Mouse (Mus musculus): ENCODE results near the gene Ms4a1.
"Not testable (repeated sequence)": the region's sequence is repeated elsewhere in the genome, so short reads cannot be mapped to it uniquely, and the experiment has no call there.

The Ms4a1 gene

GRCm38 (mm10) chr19:11266052-11266845 lies at the start of gene Ms4a1:
Gene Ms4a1, minus strand, starts transcription at chr19:11266241.
- no peak for DNase-seq

GRCm38 (mm10) chr19:11314354-11314753 lies 48.3 kb upstream of the Ms4a1 start, which contains the start of gene Ms4a14:
Gene Ms4a14, minus strand, starts transcription at chr19:11314454.
- no peak for DNase-seq

GRCm38 (mm10) chr19:11308888-11309287 lies 42.8 kb upstream of the Ms4a1 start:
- no peak for DNase-seq

GRCm38 (mm10) chr19:11299529-11299928 lies 33.5 kb upstream of the Ms4a1 start:
- DNase-seq: not testable (repeated sequence)

- no peak for DNase-seq
Measured at GRCm38 (mm10) chr19:11298939-11299338, 32.9 kb upstream of the Ms4a1 start.

- not testable (repeated sequence) for DNase-seq
Measured at GRCm38 (mm10) chr19:11293616-11294015, 27.6 kb upstream of the Ms4a1 start.

DNA sequence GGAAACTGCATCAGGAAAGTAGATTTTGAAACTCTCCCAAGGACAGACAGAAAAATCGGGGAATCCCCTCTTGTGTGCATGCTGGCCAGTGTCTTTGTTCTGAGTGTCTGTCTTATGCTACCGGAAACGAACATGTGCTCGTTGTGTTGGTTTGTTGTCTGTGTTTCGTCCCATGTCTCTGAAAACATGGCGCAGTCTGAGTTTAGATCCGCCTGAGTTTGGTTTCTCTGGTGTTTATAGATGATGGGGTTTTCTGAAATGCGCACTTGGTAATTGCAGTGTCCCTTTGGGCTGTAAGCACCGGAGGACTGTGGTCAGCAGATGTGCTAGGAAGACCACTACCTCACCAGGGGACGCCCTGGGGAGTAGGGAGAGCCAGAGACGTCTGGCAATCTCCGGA lies 26.9 kb upstream of the Ms4a1 start:
- DNase-seq: peak; percentile 7 to 25

GRCm38 (mm10) chr19:11283773-11284172 lies 17.7 kb upstream of the Ms4a1 start, which contains the start of gene Ms4a5:
Gene Ms4a5, minus strand, starts transcription at chr19:11283873.
- no peak for DNase-seq

DNA sequence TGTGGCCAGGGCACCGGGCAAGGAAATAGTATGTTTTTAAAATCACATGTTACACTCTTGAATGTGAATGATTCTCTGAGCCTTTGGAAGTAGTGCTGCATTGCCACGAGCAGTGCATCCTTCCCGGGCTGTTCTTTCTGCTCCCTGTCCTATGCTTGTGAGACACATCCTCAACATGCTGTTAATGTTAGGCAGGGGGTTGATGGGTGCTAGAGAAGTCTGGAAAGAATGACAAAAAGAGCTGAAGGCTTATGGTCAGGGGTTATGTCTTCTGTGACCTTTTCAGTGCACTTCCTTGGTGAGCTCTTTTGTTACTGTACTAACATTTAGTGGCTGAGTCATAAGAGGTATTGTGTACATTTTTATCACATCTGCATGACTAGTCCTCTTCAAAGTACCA lies 14.2 kb upstream of the Ms4a1 start:
- DNase-seq: no peak

DNA sequence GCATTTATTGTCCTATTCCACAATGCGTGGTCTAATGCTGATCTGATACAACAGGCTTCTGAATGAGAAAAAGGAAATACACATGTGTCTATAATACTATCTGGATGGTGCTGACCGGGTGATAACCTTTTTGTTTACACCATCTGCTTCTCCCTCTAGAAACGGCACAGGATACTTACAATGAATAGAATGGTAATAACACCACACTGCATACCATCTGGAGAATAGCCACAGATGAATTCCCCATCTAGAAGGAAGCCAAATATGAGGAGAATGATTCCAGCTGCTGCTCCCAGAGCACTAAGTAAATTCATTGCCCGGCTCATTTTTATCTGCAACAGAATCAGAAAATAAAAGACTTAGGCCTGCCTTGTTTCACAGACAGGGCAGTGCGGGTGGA lies 10.4 kb upstream of the Ms4a1 start:
- no peak for DNase-seq

- no peak for DNase-seq
Measured at GRCm38 (mm10) chr19:11266956-11267355, 915 bp upstream of the Ms4a1 start.

DNA sequence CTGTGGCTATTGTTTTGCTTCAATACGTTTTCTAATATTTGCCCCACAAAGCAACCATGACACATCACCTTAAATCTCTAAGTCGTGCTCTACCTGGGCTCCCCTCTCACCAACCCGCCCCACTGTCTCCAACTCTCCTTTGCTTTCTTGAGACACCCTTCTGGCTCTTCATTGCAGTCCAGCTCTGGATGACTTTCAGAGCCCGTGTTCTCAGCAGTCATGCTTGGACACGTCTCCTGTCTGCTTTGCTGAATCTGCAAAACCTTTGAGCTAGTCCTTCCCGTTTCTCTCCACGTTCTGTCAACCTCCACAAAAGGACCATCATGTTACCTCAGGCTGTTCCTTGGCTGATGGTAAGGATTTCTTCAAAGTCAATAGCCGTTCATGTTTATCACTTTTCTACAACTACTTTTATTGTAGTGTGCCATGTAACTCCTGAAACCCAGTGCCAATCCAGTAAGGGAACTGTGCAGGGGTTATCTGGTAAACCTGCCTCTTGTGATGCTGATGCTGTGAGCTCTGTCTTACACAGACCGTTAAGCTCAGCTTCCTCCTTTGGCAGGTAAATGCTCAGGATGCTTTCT lies 1.3 kb downstream of the Ms4a1 start:
- DNase-seq: no peak

DNA sequence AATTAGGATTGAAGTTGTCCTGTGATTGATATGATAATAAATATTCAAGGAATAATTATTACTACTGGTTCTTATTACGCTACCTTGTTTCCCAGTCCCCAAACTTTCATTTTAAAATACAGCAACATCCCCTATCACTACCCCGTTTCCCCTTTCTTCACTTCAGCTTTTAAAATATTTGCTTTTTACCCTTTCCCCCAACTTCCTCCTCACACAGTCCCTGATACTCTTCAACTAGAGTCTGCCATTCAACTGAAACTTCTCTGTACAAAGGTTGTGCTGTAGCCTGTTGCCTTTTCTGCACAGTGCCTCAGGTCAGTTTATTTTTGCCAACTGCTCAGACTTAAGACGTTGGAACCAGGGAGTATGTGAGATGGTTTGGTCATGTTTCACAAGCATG lies 2.5 kb downstream of the Ms4a1 start:
- DNase-seq: no peak

DNA sequence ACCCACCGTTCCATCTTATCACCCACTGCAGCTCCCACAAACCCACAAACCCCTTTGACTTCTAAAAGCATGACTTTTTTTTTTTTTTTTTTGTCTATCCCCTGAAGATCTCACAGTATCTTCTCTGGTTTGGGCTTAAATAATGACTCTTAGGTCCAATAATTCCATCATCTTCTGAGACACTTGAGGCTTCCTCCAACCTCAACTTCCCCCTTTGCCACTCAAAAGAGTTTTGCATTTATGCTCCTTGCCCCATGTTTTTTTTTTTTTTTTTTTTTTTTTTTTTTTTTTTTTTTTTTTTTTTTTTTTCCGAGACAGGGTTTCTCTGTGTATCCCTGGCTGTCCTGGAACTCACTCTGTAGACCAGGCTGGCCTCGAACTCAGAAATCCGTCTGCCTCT lies 3.1 kb downstream of the Ms4a1 start:
- DNase-seq: not testable (repeated sequence)

- no peak for DNase-seq
Measured at GRCm38 (mm10) chr19:11261522-11261921, 4.5 kb downstream of the Ms4a1 start.

- no peak for DNase-seq
Measured at GRCm38 (mm10) chr19:11244230-11244629, 21.8 kb downstream of the Ms4a1 start.

- no peak for DNase-seq
Measured at GRCm38 (mm10) chr19:11242560-11242959, 23.5 kb downstream of the Ms4a1 start.

GRCm38 (mm10) chr19:11235820-11236219 lies 30.2 kb downstream of the Ms4a1 start:
- no peak for DNase-seq

- no peak for DNase-seq
Measured at GRCm38 (mm10) chr19:11234921-11235735, 30.9 kb downstream of the Ms4a1 start.

DNA sequence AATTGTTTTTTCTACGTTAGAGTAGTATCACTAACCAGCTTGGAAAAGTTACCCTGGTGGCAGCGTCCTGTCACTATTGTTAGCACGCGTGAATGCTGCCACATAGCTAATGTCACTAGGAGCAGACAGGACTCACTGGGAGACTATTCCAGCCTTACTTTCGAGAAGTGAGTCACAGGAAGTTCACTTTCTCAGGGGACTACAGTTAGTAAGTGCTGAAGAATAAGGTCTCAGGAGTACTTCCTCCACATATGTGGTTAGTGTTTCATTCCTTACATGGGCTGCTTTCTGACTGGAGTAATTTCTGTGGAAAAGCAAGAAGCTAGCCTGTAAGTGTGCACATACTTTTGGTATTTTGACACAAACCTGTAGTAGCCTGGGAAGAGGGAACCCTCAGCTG lies 31.8 kb downstream of the Ms4a1 start:
- no peak for DNase-seq

GRCm38 (mm10) chr19:11232348-11232747 lies 33.7 kb downstream of the Ms4a1 start, which contains the start of gene Ms4a12:
Gene Ms4a12, minus strand, starts transcription at chr19:11232448.
- DNase-seq: no peak
